Mouse (Mus musculus): ENCODE measurements around the gene Chst12. TPM values are rescaled to one million over a fixed set of nuclear protein-coding genes. Genes with fewer than 3 reads are reported as not detected.

The Chst12 gene
- polyA plus RNA-seq, 1 experiment, result 14.7 TPM

DNA sequence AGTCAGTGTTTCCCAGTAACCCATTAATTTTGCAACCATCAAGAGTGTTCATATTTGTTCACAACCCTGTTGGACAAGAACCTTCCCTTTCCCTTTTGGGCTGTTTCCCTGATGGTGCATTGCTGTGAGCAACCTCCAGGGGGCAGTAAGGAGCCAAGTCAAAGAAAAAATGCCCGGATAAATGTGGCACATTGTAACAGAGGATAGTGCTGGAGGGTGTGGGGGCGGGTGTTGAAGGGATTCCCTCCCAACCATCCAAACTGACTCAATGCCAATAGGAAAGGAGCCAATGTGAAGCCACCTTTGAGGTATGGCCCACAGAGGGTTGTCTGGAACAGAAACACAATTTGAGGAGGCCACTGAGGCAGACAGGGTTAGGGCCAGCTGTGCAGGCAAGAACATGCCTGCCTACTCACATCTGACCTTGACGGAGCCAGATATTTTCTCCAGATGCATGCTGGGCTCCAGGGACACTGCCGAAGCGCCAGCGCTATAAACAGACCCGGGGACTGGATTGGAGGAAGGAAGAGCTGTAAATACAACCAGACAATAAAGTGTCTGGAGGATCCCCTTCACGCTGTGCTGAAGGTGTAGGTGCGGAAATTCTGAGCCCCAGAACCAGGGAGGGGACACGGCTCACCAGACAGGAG is 63.1 kb downstream of the Chst12 start:
- H3K4me3 ChIP-seq (ENCODE audit: insufficient read depth, poor library complexity, severe bottlenecking), result no peak overlapping the region

DNA sequence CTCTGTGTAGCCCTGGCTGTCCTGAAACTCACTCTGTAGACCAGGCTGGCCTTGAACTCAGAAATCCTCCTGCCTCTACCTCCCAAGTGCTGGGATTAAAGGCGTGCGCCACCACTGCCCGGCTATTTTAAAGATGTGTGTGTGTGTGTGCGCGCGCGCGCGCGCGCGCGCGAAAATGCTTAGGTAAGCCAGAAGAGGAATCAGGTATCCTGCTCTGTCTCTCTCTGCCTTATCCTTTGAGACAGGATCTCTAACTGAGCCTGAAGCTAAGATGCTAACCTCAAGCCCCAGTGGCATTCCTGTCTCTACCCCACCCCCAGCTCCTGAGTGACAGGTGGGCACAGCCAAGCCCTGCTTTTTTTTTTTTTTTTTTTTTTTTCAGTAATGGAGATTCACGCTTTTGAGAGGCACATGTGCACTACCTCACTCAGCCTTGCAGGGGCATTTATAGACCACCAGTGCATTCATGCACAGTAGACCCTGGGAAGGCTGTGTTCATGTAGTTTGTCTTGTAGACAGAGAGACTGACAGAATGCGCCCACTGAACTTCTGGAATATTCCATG is 63.8 kb downstream of the Chst12 start:
- Histone ChIP-seq H3K79me3 (ENCODE audit: low read depth) (no peaks in the 10 kb centered on the region), H3K4me3 (ENCODE audit: insufficient read depth, poor library complexity, severe bottlenecking) (no peak overlapping the region), H3K36me3 (ENCODE audit: control insufficient read depth, insufficient read depth) (no peaks in the 10 kb centered on the region), H3K27me3 (ENCODE audit: control insufficient read depth, insufficient read depth, insufficient read length) (no peaks in the 10 kb centered on the region), H3K79me2 (ENCODE audit: control insufficient read depth, insufficient read depth) (no peaks in the 10 kb centered on the region), H3ac (ENCODE audit: control insufficient read depth, insufficient read length, low read depth) (no peak overlapping the region)
- no peak for TF ChIP-seq CTCF (IDR thresholded peaks at IDR 0.05; ENCODE audit: control insufficient read depth, insufficient read depth, insufficient read length)

More for the DNA sequence above, 63.1 kb downstream of the Chst12 start:
- H3K79me3 ChIP-seq (ENCODE audit: low read depth), result no peaks in the 10 kb centered on the region
- H3K27me3 ChIP-seq (ENCODE audit: control insufficient read depth, insufficient read depth, insufficient read length), result peaks cover 3% of the 10 kb centered on the region
- TF ChIP-seq FOSL1 (IDR thresholded peaks at IDR 0.05; ENCODE audit: insufficient read depth, low read length, poor library complexity, severe bottlenecking) (no peak), CTCF (IDR thresholded peaks at IDR 0.05; ENCODE audit: control insufficient read depth, insufficient read depth, insufficient read length) (peak; percentile 51), USF1 (IDR thresholded peaks at IDR 0.05; ENCODE audit: low read depth) (no peak)
- no peaks in the 10 kb centered on the region for H3K36me3 ChIP-seq (ENCODE audit: control insufficient read depth, insufficient read depth)
- H3K79me2 ChIP-seq (ENCODE audit: control insufficient read depth, insufficient read depth), result no peaks in the 10 kb centered on the region
- H3ac ChIP-seq (ENCODE audit: control insufficient read depth, insufficient read length, low read depth), result no peak overlapping the region

DNA sequence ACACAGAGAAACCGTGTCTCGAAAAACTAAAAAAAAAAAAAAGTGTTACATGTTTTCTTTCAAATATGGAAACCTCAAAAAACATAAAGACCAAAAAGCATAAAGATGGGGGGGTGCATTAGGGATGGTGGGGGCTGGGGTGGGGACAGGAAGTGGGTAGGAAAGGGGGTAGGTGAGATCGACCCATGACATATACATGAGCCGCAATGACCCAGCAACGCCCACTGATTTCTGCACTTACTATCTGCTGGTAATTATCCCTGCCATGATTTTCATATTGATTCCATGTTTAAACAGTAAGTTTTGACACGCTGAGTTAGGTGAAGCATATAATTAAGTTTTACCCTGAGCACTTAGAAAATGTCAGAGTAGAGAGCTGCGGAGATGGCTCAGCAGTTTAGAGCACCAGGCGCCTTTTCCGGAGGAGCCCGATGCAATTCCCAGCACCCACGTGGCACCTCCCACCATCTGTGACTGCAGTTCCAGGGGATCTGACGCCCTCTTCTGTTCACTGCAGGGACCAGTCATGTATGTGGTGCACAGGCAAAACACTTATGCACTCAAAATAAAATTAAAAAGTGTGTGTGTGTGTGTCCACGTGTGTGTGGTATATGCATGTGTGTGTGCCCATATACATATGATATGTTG is 65.0 kb downstream of the Chst12 start:
- H3K79me3 ChIP-seq (ENCODE audit: low read depth), result no peaks in the 10 kb centered on the region
- no peak overlapping the region for H3K4me3 ChIP-seq (ENCODE audit: insufficient read depth, poor library complexity, severe bottlenecking)
- no peaks in the 10 kb centered on the region for H3K79me2 ChIP-seq (ENCODE audit: control insufficient read depth, insufficient read depth)
- no peaks in the 10 kb centered on the region for H3K36me3 ChIP-seq (ENCODE audit: control insufficient read depth, insufficient read depth)
- no peaks in the 10 kb centered on the region for H3K27me3 ChIP-seq (ENCODE audit: control insufficient read depth, insufficient read depth, insufficient read length)
- TF ChIP-seq CEBPB (IDR thresholded peaks at IDR 0.05; ENCODE audit: low read depth) (no peak), FOSL1 (IDR thresholded peaks at IDR 0.05; ENCODE audit: insufficient read depth, low read length, poor library complexity, severe bottlenecking) (no peak), CTCF (IDR thresholded peaks at IDR 0.05; ENCODE audit: control insufficient read depth, insufficient read depth, insufficient read length) (no peak), MYOG (IDR thresholded peaks at IDR 0.05; ENCODE audit: control insufficient read depth, extremely low read depth, insufficient read length) (no peak), USF1 (IDR thresholded peaks at IDR 0.05; ENCODE audit: low read depth) (no peak), MYOD1 (IDR thresholded peaks at IDR 0.05; ENCODE audit: control insufficient read depth, insufficient read length, low read depth) (no peak), MAX (IDR thresholded peaks at IDR 0.05) (no peak)
- no peak overlapping the region for H3ac ChIP-seq (ENCODE audit: control insufficient read depth, insufficient read length, low read depth)

DNA sequence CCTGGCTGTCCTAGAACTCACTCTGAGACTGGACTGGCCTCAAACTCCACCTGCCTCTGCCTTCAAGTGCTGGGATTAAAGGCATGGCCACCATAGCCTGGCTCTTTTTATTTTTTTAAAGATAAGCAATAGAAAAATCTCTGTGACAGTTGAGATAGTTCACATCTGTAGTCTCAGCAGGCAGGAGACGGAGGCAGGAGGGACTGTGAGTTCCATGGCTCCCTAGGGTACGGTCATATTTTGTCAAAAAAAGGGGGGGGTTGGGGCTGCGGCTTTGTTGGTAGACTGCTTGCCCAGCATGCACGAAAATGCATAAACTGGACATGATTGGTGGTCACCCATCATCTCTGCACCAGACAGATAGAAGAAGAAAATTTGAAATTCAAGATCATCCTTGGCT is 65.9 kb downstream of the Chst12 start:
- no peak overlapping the region for H3ac ChIP-seq (ENCODE audit: control insufficient read depth, insufficient read length, low read depth)
- H3K79me2 ChIP-seq (ENCODE audit: control insufficient read depth, insufficient read depth), result no peaks in the 10 kb centered on the region
- no peaks in the 10 kb centered on the region for H3K27me3 ChIP-seq (ENCODE audit: control insufficient read depth, insufficient read depth, insufficient read length)
- H3K79me3 ChIP-seq (ENCODE audit: low read depth), result no peaks in the 10 kb centered on the region
- no peaks in the 10 kb centered on the region for H3K36me3 ChIP-seq (ENCODE audit: control insufficient read depth, insufficient read depth)
- TF ChIP-seq MYOD1 (IDR thresholded peaks at IDR 0.05; ENCODE audit: control insufficient read depth, insufficient read length, low read depth) (no peak), FOSL1 (IDR thresholded peaks at IDR 0.05; ENCODE audit: insufficient read depth, low read length, poor library complexity, severe bottlenecking) (no peak), MYOG (IDR thresholded peaks at IDR 0.05; ENCODE audit: control insufficient read depth, extremely low read depth, insufficient read length) (no peak), CTCF (IDR thresholded peaks at IDR 0.05; ENCODE audit: control insufficient read depth, insufficient read depth, insufficient read length) (no peak), MAX (IDR thresholded peaks at IDR 0.05) (no peak), CEBPB (IDR thresholded peaks at IDR 0.05; ENCODE audit: low read depth) (no peak), USF1 (IDR thresholded peaks at IDR 0.05; ENCODE audit: low read depth) (no peak)
- no peak overlapping the region for H3K4me3 ChIP-seq (ENCODE audit: insufficient read depth, poor library complexity, severe bottlenecking)

DNA sequence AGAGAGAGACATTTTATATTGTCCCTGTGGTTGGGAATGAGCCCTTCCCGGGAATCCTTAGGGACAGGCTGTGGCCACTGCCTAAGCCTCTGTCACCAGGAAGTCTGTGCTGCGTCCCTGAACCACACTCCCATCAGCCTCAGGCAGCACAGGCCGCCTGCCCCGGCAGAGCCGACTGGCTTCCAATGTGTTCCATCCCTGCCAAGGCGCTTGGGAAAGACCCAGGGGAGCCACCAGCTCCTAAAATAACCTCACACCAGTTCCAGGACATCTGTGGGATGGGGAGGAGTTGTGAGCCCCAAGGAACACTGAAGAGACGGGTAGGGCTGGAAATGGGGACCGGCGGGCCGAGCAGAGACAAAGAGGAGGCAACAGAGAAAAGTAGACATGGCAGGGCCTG is 66.3 kb downstream of the Chst12 start:
- Histone ChIP-seq H3K4me3 (ENCODE audit: insufficient read depth, poor library complexity, severe bottlenecking) (no peak overlapping the region), H3K36me3 (ENCODE audit: control insufficient read depth, insufficient read depth) (no peaks in the 10 kb centered on the region), H3ac (ENCODE audit: control insufficient read depth, insufficient read length, low read depth) (no peak overlapping the region), H3K79me3 (ENCODE audit: low read depth) (no peaks in the 10 kb centered on the region), H3K79me2 (ENCODE audit: control insufficient read depth, insufficient read depth) (no peaks in the 10 kb centered on the region), H3K27me3 (ENCODE audit: control insufficient read depth, insufficient read depth, insufficient read length) (no peaks in the 10 kb centered on the region)
- TF ChIP-seq CTCF (IDR thresholded peaks at IDR 0.05; ENCODE audit: control insufficient read depth, insufficient read depth, insufficient read length) (no peak), MYOG (IDR thresholded peaks at IDR 0.05; ENCODE audit: control insufficient read depth, extremely low read depth, insufficient read length) (no peak), CEBPB (IDR thresholded peaks at IDR 0.05; ENCODE audit: low read depth) (no peak), FOSL1 (IDR thresholded peaks at IDR 0.05; ENCODE audit: insufficient read depth, low read length, poor library complexity, severe bottlenecking) (no peak), MAX (IDR thresholded peaks at IDR 0.05) (no peak), MYOD1 (IDR thresholded peaks at IDR 0.05; ENCODE audit: control insufficient read depth, insufficient read length, low read depth) (no peak), USF1 (IDR thresholded peaks at IDR 0.05; ENCODE audit: low read depth) (no peak)

DNA sequence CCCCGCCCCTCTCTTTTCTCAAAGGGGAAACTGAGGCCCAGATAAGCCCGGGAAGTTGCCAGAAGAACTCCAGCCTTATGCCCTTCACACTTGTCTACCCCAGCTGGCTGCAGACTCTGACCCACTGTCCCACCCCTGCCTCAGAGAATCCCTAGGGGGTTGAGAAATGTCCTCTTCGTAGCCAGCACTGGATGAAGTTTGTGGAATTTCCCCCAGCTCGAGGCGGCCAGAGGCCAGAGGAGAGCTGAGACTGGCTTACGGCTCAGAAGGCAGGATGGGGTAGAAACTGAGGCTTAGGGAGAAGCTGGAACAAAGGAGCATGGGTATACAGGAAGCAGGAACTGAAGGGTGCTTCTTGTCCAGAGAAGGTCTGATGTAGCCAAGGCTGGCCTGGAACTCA is 67.3 kb downstream of the Chst12 start:
- TF ChIP-seq USF1 (IDR thresholded peaks at IDR 0.05; ENCODE audit: low read depth), result no peak
- no peak for TF ChIP-seq FOSL1 (IDR thresholded peaks at IDR 0.05; ENCODE audit: insufficient read depth, low read length, poor library complexity, severe bottlenecking)
- TF ChIP-seq CTCF (IDR thresholded peaks at IDR 0.05; ENCODE audit: control insufficient read depth, insufficient read depth, insufficient read length), result no peak
- no peak for TF ChIP-seq MYOD1 (IDR thresholded peaks at IDR 0.05; ENCODE audit: control insufficient read depth, insufficient read length, low read depth)
- TF ChIP-seq CEBPB (IDR thresholded peaks at IDR 0.05; ENCODE audit: low read depth), result no peak
- TF ChIP-seq MYOG (IDR thresholded peaks at IDR 0.05; ENCODE audit: control insufficient read depth, extremely low read depth, insufficient read length), result no peak
- no peak for TF ChIP-seq MAX (IDR thresholded peaks at IDR 0.05)
- Histone ChIP-seq H3K36me3 (ENCODE audit: control insufficient read depth, insufficient read depth) (no peaks in the 10 kb centered on the region), H3K79me3 (ENCODE audit: low read depth) (no peaks in the 10 kb centered on the region), H3K4me3 (ENCODE audit: insufficient read depth, poor library complexity, severe bottlenecking) (no peak overlapping the region), H3K79me2 (ENCODE audit: control insufficient read depth, insufficient read depth) (no peaks in the 10 kb centered on the region), H3K27me3 (ENCODE audit: control insufficient read depth, insufficient read depth, insufficient read length) (no peaks in the 10 kb centered on the region), H3ac (ENCODE audit: control insufficient read depth, insufficient read length, low read depth) (no peak overlapping the region)
